Mouse (Mus musculus): ENCODE results near the gene Gm42669.
A peak's percentile ranks its signal among the peaks of the same experiment; 100 is the strongest.

Gm42669 gene

DNA sequence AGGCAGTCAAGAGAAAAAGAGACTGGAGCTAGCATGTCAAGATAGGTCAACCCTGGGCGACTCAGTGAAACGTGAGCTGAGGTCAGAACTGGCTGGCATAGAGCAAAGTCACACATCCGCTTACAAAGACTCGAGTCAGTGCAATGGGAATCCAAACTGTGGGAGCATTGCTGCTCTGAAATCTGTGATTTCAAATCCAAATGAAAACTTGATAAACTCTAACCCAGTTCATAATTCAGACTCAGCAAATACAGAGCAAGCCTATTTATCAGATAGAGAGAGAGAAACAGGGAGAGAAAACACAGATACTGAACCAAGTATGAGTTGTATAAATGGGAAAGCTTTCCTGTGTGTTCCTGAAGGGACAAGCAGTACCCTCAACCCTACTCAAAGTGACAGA is at the start of gene Gm42669:
Gene Gm42669 (plus strand): TSS at position 301 of the 400 bp plus-strand sequence.
- DNase-seq, result no peak

DNA sequence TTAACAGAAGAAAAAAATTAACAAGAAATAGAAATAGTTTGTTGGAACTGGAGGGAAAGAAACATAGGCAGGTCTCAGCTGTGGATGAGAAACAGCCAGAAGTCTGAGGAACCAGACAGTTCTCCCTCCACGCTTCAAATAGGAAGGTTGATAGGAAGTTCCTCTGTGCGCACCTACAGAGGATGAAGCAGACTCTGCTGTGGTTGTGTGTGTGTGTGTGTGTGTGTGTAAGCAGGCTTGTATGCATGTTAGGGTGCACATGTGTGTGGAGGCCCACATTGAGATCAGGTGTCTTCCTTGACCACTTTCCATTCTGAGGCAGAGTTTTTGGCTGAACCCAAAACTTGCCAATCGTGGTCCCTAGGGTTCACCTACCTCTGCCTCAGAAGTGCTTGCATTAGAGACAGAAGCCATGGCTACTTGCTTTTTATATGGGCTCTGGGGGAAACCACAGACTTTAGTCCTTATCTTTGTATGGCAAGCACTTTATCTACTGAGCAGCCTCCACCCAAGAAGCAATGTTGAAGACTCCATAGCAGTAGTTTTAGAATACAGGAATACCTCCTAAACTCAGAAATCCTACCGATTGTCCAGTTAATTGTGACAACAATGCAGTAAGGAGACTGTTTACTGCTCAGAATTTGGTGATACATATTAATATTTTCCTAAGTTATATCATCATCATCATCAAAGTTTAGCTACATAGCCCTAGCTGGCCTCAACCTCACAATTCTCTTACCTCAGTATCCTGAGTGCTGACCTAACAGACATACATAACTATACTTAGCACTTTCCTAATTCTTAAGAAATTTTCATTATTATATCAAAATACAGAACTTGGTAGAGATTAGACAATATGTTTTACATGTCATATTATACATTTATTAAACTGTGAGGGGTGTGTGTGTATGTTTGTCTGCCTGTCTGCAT is 45.0 kb upstream of the Gm42669 start:
- no peak for DNase-seq

DNA sequence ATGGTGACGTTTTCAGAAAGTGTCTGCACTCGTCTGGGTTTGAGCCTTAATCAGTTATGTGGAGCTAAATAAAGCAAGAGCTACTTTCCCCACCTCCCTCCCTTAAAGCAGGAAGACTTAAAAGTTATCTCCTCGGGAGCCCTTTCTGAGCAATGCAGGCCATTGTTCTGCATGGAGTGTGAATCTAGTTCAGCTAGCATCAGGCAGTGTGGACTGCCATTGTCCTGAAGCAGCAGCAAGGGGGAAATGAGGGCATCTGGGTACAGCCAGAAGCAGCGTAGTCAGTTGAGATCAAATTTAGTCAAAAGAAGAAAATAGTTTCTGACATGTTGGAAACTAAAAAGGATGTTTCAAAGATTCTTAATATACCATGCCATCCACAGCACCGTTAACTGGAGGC is 40.9 kb upstream of the Gm42669 start:
- DNase-seq, result no peak

DNA sequence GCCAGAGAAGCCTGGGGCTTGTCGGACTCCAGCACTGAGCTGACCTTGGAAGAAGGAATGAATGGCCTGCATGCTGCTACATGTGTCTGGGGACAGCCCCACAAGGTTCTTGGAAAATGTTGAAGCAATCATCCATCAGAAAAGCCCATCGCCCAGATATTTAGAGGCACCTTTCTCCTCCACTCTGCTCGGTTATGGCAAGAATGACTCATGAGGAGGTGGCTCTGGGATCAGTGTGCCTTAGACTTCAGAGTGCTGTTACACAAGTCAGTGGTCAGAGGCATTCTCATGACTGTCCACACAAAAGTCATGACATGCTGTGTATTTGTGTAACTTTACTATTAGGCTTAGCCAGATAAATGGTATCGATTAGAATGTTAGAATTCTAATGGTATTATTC is 40.3 kb upstream of the Gm42669 start:
- DNase-seq, result no peak

DNA sequence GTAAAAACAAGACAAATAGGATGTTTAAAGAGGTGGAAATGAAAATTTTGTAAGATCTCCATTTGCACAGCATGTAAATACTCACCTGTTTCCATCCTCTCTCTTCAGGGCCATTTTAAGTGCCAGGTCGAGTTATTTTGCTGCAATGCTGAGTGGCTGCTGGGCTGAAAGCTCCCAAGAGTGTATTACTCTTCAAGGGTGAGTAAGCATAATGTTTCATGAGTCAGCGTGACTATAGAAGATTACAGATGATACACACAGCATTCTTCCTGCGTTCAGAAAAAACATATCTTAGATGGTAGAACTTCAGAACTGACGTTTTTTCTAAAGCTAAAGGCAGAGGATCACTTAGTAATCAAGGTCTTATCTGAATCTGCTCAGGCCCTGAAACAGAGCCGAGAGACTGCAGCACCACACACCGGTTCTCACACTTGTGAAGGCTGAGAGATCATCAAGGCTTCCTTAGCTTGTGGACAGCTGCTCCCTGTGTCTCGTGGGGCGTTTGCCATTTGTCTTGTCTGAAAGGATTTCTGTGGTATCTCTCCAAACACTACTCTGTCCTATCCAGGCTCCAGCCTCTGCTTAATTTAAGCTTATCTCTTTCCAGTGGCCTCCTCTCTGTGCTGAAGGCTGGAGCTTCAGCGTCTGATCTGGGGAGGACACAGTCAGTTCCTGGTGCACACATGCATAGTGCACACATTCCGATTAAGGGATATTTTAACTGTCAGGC is 36.7 kb upstream of the Gm42669 start:
- DNase-seq, result no peak

DNA sequence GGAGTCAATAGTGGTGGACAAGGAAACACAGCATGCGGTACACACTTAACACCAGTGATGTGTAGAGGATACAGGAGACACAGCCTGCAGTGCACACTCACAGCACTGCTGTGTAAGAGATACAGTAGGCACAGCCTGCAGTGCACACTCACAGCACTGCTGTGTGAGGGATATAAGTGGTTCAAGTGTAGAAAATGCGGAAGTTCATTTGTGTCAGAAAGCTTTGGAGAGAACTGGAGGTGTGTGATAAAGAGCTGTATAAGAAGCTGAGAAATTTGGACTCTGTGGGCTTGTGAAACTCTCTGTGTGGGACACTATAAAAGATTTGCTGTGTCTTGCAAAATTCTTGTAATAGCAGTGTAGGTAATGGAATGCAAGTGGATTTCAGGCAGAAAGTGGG is 27.2 kb upstream of the Gm42669 start:
- DNase-seq, result no peak

DNA sequence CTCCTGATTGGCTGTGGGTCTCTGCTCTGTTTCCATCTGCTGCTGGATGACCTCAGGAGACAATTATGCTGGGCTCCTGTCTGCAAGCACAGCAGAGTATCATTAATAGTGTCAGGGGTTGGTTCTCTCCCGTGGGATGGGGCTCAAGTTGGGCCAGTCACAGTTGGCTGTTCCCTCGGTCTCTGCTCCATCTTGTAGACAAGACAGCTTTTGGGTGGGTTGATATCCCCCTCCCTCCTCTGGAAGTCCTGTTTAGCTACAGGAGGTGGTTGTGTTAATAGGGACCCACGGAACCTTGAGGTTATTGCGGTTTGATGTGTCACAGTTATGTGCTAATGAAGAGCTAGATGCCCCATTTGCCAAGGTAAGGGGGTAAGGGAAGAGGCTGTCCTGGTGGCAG is 18.4 kb upstream of the Gm42669 start:
- no peak for DNase-seq

DNA sequence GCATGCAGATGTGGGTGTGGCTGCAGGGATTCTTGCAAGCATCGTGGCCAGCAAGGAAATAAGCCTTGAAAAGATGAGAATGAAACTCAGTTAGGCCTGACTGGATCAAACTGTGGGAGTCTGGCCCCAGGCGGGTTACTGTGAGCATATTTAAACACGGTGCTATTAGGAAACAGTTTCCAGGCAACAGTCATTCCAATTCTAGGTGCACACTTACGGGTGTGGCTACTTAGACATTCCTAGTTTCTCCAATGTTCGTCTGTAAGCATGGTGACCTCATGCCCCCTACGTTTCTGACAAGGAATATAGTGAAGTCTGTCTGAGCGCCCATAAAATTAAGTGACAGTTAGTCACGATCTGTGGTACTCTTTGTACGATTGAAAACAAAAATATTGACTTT is 16.4 kb upstream of the Gm42669 start:
- no peak for DNase-seq

DNA sequence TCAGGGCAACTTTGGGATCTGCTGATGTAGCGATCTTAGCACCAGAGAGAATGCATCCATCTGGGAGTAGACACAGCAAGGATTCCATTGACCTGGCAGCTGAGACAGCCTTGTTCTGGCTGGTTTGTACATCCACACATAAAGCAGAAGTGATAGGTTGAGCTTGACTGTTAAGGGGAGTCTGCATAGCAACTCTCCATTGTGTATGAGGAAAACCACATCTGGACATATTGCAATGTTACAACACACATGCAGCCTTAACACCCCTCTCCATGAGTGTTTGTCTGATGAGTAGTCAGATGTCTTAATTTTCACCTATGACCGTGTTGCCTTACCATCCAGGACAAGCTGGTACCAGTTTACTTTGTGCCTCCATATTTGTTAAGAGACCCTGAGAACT is 14.9 kb upstream of the Gm42669 start:
- DNase-seq, result no peak

DNA sequence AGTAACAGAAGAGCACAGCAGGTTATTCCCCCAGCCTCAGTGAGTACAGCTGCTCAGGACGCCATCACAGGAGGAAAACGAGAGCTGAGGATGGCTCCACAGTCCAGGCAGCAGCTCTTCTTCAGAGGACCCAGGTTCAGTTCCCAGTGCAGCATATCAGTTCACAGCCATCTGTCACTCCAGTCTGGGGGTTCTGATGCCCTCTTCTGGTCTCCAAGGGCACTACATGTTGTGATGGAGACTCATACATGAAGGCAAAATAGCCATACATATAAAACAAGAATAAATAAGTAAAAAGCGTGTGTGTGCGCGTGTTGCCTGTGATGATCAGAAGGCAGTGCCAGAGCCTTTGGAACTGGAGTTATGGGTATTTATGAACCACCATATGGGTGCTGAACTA is 12.7 kb upstream of the Gm42669 start:
- DNase-seq, result no peak

DNA sequence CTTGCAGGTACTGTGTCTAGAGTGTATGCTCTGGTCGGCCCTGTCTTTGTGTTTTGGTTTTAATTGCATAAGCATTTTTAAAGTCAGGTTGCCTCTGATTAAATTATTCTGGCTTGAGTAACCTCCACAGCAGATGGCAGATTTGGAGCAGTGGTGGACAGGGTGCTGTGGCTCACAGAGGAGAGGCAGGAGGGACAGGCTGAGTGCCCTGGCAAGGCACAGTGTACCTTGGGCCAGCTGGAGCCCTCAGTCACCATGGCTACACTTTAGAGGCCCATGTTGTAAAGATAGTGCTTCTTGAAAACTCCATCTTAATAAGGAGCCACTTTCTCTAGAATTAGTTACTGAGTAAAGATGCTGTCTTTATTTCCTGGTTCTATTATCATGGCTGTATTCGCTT is 11.4 kb upstream of the Gm42669 start:
- peak; percentile 78 for DNase-seq

DNA sequence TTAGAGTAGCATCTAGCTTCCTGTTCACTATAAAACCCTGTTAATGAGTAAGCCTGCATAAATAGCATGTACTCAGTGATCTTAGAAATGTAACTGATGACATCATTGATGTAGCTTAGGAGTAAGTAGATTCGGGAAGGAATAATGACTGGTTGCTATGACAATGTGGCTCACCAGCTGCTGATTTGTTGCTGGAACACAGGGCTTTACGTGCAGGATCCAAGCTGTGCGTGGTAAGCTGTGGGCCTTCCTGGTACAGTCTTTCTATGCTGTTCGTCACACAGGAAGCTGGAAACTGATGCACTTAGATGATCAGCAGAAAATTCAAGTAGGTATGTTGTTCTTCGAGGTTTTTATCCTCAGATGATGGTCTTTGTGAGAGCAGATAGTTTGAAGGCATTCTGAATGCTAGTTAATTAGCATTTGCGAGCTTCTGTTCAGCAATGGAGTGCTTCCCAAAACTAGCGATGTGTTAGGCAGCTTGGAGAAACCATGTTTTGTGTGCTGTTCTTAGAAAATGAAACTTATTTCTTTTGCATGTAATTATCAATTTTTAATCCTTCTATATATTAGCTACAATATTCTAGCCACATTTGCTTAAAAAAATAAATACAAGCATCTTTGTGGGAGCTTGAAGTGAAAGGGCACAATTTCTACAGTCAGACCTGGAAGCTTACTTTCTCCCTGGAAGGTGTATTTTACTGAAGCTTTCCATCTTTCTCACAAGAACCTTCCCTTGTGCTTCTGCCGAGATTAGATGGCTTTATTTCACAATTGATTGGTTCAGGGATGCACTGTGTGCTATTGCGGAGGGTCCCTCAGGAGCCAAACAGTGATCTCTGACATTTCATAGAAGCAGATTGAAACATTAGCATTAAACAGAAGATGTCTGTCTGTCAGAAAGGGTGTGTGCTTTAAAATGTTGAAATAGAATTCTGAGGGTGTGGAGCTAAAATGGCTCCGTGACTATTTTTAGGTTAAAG is 9.6 kb upstream of the Gm42669 start:
- DNase-seq, result peak; percentile 46

DNA sequence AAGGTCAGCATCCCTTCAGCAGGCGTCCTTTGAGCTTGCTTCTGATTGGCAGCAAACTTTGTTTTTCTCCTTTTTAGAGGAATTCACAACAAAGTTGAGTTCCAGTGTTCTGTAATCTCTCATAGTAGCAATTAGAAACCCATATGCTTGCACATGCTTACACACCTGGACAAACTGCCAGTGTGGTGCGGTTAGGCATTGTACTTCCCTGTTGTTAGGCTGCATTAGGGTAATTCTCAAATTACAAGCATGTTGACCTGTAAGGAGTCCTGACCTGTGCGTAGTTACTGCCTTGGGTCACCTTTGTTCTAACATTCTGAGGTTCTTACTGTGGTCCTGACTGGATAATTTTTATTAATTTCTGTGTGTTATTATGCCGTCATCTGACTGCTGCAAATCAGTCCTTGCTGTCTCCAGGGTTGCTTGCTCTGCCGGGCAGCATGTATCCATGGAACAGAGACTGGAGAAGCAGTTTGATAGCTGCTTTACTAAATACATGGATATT is 8.6 kb upstream of the Gm42669 start:
- no peak for DNase-seq

DNA sequence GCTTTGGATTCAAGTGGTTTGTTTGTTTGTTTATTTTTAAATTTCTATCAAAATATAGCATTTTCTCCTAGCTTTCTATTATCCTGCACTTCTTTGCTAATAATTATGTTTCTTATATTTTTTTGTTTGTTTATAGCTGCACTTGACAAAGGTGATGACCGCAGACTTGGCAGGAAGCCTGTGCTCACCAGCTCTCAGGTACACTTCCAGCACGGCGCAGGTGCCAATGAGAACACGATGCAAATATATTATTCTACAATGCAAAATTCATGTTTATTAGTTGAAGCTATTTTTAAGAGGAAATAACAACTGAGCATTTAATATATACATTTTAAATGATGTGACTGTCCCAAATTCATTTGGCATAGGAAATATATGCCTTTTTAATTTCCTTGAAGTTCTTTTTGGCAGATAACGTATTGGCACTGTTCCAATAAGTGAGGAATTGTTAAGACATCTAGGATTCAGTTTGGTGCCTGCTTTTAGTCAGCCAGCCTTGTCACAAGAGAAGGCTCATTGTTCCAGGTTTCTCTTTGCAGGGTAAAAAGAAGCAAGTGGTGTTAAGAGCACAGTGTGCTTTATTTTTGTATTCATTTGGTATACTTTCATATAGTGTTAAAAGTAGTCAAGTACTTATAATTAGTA is 7.4 kb upstream of the Gm42669 start:
- peak; percentile 67 for DNase-seq

DNA sequence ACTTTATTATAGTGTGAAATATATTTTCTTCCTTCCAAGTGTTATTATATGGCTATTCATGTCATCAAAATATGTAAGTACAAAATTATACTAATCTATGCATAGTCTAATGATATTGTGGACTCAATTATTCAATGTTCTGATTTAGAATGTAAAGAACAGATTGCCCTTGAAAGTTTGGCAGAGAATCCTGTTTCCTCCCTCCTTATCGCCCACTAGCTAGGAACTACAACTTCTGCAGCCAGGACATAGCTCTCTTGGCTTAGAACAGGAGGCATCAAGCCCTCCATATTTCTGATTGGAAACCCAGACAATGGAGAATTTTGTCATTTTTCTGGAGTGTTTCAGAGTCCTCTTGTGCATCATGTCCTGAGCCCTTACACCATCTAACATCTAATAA is 6.7 kb upstream of the Gm42669 start:
- DNase-seq, result no peak

DNA sequence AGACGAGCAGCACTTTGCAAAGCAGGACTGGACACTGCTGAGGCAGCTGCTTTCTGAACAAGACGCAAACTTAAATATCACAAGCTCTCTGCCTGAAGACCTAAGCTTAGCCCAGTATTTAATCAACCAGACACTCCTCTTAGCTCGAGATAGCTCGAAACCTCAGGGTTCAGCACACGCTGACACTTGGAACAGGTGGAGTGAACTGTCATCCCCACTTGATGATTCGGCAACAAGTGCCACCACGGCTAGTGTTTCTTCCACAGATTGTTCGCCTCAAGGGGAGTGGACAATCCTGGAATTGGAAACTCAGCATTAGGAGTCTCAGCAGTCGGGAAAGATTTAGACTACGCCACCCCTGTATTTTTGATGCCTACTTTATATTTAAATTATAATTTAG is 3.1 kb downstream of the Gm42669 start:
- no peak for DNase-seq

DNA sequence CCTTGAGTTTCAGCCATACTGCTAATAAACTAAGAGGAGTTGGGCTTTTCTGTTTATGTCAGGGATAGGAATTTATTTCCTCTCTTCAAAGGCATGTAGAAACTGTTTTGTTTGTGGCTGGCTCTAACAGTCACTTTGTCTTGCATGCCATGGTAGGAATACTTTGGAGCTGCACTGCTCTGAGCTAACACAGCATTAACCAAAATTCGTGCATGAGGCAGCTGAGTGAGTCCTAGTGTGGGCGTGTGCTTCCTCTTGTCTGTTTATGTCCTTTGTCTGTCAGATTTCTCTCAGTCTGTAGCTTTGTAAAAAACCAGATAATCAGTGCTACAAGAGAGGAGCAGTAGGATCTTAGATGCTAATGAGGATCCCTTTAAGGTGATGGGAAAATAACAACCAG is 3.9 kb downstream of the Gm42669 start:
- DNase-seq, result no peak

DNA sequence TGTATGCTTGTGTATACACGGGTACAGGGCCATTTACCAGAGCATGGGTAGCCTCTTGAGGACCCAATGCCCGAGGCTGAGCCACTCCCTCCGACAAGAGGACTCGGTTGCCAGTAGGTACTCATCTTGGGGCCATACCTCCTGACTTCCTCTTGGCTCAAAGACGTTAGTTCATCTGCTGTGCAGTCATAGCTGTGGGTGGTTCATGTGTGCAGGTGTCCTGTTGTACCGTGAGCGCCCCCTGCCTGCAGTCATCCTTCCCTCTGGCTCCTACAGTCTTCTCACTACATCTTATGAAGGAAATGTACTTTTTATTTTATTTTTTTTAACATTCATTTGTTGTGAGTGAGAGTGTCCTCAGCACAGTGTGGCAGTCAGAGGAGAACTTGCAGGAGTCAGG is 6.2 kb downstream of the Gm42669 start:
- DNase-seq, result peak; percentile 51

DNA sequence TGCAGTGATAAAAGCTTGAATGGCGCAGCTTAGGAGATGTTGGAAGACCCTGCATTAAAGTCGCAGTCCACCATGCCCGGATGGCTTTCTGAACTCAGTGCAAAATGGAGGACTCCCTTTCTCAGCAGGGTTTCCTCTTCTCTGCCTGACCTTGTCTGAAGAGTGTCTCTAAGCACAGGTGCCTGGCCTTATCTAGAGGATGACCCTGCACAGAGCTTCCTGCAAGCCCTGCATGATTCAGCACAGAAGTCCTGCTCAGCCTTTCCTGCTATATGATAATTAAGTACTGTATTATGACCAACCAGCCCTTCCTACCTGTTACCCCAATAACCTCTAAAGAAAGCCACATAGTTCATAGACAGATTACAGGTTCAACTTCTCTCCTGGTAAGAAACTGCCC is 8.0 kb downstream of the Gm42669 start:
- no peak for DNase-seq

DNA sequence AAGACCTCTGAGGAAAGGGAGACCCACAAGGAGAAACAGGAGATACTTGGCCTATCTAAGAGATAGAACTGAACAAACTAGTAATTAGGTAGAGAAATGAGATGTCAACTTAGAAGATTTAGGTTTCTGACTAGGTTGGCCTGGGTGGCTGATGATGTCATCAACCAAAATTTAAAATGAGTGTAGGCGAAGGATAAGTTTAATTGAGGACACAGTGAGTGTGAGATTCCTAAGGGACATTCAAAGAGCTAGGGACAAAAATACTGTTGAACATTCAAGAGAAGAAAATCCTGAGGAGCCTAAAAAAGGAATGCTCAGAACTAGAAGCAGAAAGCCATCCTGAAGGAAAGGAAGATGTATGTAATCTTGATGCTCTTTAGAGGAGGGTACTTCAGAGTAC is 8.7 kb downstream of the Gm42669 start:
- DNase-seq, result no peak

DNA sequence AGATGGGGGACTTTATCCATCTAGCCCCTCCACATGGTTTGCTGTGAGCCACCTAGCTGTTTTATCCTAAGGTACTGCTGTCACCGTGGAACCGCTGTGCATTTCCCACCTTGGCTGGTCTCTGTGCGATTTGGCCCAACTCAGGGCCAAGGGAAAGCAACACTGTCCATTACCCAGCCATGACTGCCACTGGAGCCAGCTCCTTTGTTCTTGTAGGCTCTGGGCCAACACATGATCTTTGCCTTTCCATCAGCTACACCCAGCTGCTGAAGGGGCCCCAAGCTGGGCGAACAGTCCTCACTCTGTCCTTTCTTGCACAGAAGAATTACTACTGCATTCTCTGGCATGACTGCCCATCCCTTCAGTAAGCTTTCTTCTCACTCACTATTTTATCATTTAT is 11.2 kb downstream of the Gm42669 start:
- no peak for DNase-seq

DNA sequence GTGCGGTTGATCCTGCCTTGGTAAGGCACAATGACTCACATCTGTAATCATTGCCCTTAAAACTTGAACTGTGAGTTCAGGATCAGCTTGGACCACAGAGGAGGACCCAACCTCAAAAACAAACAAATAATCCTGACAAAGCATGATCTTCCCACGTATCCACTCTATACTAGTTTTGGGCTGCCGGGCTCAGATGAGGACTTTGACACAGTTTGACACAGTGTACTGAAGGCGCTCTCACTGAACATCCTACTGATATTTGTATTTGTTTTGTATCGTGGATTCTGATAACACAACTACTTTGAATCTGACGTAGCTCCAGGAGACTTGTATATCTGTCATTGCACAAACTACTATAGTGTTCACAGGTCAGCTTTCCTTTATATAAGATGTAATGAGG is 14.0 kb downstream of the Gm42669 start:
- no peak for DNase-seq

Measured in cerebellum, adult 11 months (tissue).